Mouse (Mus musculus) forebrain, embryonic 14.5 days (tissue): ENCODE results near the gene Resf1. TPM values are rescaled to one million over a fixed set of nuclear protein-coding genes. Genes with fewer than 3 reads are reported as not detected.
A peak's percentile ranks its signal among the peaks of the same experiment; 100 is the strongest.

Experiments used
- ATAC-seq: fragments of 200-750 bp; cut with Nextera tagmentation; 2 replicates; pipeline ENCODE4 v1.8.0; 2017; ENCODE audit warnings: mild to moderate bottlenecking, moderate library complexity
- DNase-seq: peaks from one replicate; pipeline ENCODE4 v3.0.0-alpha.2; 2015; ENCODE audit warnings: low spot score
- H3K27ac ChIP-seq: fragments of 300-500 bp; sonication (generic); 2 replicates; pipeline ENCODE4 v1.5.1; 2014; ENCODE audit warnings: low read depth, mild to moderate bottlenecking, control low read depth, low read length, moderate library complexity
- H3K27me3 ChIP-seq: fragments of 300-500 bp; sonication (generic); replicated peaks from 2 replicates; pipeline ENCODE4 v1.6.1; 2014; ENCODE audit warnings: low read length, control low read depth, mixed read lengths; ENCODE audit not compliant: control insufficient read depth, insufficient read depth
- H3K36me3 ChIP-seq: fragments of 300-500 bp; sonication (generic); 2 replicates; pipeline ENCODE4 v1.6.1; 2014; ENCODE audit warnings: low read length, control low read depth; ENCODE audit not compliant: control insufficient read depth, insufficient read depth
- H3K4me1 ChIP-seq: fragments of 300-500 bp; sonication (generic); 2 replicates; pipeline ENCODE4 v1.6.1; 2014; ENCODE audit warnings: antibody characterized with exemption, low read length, control low read depth; ENCODE audit not compliant: control insufficient read depth, insufficient read depth
- H3K4me2 ChIP-seq: fragments of 300-500 bp; sonication (generic); 2 replicates; pipeline ENCODE4 v1.6.1; 2014; ENCODE audit warnings: mild to moderate bottlenecking, control low read depth, low read length
- H3K4me3 ChIP-seq: fragments of 300-500 bp; sonication (generic); 2 replicates; pipeline ENCODE4 v1.5.1; 2014; ENCODE audit warnings: low read depth, low read length, control low read depth
- H3K9ac ChIP-seq: fragments of 300-500 bp; sonication (generic); 2 replicates; pipeline ENCODE4 v1.6.1; 2014; ENCODE audit warnings: mild to moderate bottlenecking, low read length, control low read depth, moderate library complexity
- H3K9me3 ChIP-seq: fragments of 300-500 bp; sonication (generic); replicated peaks from 2 replicates; pipeline ENCODE4 v1.6.1; 2016; ENCODE audit warnings: low read length, control low read depth, mixed read lengths; ENCODE audit not compliant: control insufficient read depth
- WGBS: fragments of 180-500 bp; shearing (Covaris S2); extraction: QIAGEN DNeasy Blood & Tissue Kit; methylation state at CpG from one replicate; pipeline ENCODE4 v1.1.7; 2014; 5-methylcytosine and 5-hydroxymethylcytosine counted together
- polyA plus RNA-seq: library from polyadenylated mRNA; unstranded; fragments of >200 nt; fragmentation: Nextera tagmentation; extraction: Ambion mirVana; gene quantifications from 2 replicates; pipeline ENCODE4 v1.2.1, GENCODE M21; 2014

The Resf1 gene
- polyA plus RNA-seq, 1 experiment from 2014 or later: 33.3 TPM

- H3K9ac ChIP-seq: no peak overlapping the region
- no peak for DNase-seq
- H3K36me3 ChIP-seq: peaks cover 7% of the 10 kb centered on the region; the same call in 1 of the 2 replicates
- H3K9me3 ChIP-seq: 0 out of 2 replicates have a peak, but pooled peaks cover 2% of the 10 kb centered on the region
- no peak overlapping the region for H3K4me3 ChIP-seq
- 92% methylated on average over 2 of the region's 2 CpGs for WGBS
- no peak overlapping the region for H3K27ac ChIP-seq
- no peaks in the 10 kb centered on the region for H3K27me3 ChIP-seq
- no peak overlapping the region for H3K4me2 ChIP-seq
- no peak for ATAC-seq
- peaks cover 12% of the 10 kb centered on the region for H3K4me1 ChIP-seq
Observed at GRCm38 (mm10) chr6:149307801-149308200, 1.4 kb upstream of the Resf1 start.

- ATAC-seq: no peak
- Histone ChIP-seq H3K9me3 (0 out of 2 replicates have a peak, but pooled peaks cover 2% of the 10 kb centered on the region), H3K4me1 (peaks cover 12% of the 10 kb centered on the region), H3K27ac (no peak overlapping the region), H3K9ac (peak overlapping the region; percentile 95), H3K36me3 (peaks cover 7% of the 10 kb centered on the region), H3K27me3 (no peaks in the 10 kb centered on the region), H3K4me3 (peak overlapping the region; percentile 73), H3K4me2 (peak overlapping the region; percentile 65)
- DNase-seq: no peak
- WGBS: 52% methylated on average over 2 of the region's 2 CpGs
Observed at GRCm38 (mm10) chr6:149310226-149310625, 1.0 kb downstream of the Resf1 start.

GRCm38 (mm10) chr6:149311044-149311443, 1.8 kb downstream of the Resf1 start:
- H3K4me2 ChIP-seq: peak overlapping the region; percentile 65
- peaks cover 12% of the 10 kb centered on the region for H3K4me1 ChIP-seq
- H3K27me3 ChIP-seq: no peaks in the 10 kb centered on the region
- DNase-seq (no peak), ATAC-seq (no peak)
- peaks cover 13% of the 10 kb centered on the region for H3K36me3 ChIP-seq
- H3K27ac ChIP-seq: no peak overlapping the region
- no peaks in the 10 kb centered on the region for H3K9me3 ChIP-seq
- no peak overlapping the region for H3K9ac ChIP-seq
- H3K4me3 ChIP-seq: no peak overlapping the region
- 89% methylated on average over 2 of the region's 2 CpGs for WGBS

- no peak for DNase-seq
- no peaks in the 10 kb centered on the region for H3K27me3 ChIP-seq
- H3K4me3 ChIP-seq: no peak overlapping the region
- no peak overlapping the region for H3K27ac ChIP-seq
- H3K9ac ChIP-seq: no peak overlapping the region
- peaks cover 13% of the 10 kb centered on the region for H3K36me3 ChIP-seq
- H3K4me2 ChIP-seq: no peak overlapping the region
- WGBS: 93% methylated on average over 1 of the region's 1 CpGs
- peaks cover 12% of the 10 kb centered on the region for H3K4me1 ChIP-seq
- ATAC-seq: no peak
- no peaks in the 10 kb centered on the region for H3K9me3 ChIP-seq
Observed at GRCm38 (mm10) chr6:149311778-149312177, 2.6 kb downstream of the Resf1 start.

- WGBS: 73% methylated on average over 1 of the region's 1 CpGs
- H3K9me3 ChIP-seq: no peaks in the 10 kb centered on the region
Observed at GRCm38 (mm10) chr6:149312221-149312620, 3.0 kb downstream of the Resf1 start.

GRCm38 (mm10) chr6:149314918-149315317, 5.7 kb downstream of the Resf1 start:
- H3K4me1 ChIP-seq: peaks cover 12% of the 10 kb centered on the region
- 44% methylated on average over 2 of the region's 2 CpGs for WGBS
- DNase-seq: no peak
- H3K27me3 ChIP-seq: no peaks in the 10 kb centered on the region
- ATAC-seq: no peak
- no peak overlapping the region for H3K4me3 ChIP-seq
- no peak overlapping the region for H3K9ac ChIP-seq
- peaks cover 29% of the 10 kb centered on the region for H3K36me3 ChIP-seq
- no peak overlapping the region for H3K4me2 ChIP-seq
- H3K27ac ChIP-seq: no peak overlapping the region
- no peaks in the 10 kb centered on the region for H3K9me3 ChIP-seq

More at GRCm38 (mm10) chr6:149312221-149312620, 3.0 kb downstream of the Resf1 start:
- H3K4me2 ChIP-seq: no peak overlapping the region
- ATAC-seq (no peak), DNase-seq (no peak)
- H3K9ac ChIP-seq: no peak overlapping the region
- H3K4me3 ChIP-seq: no peak overlapping the region
- H3K4me1 ChIP-seq: peaks cover 12% of the 10 kb centered on the region
- no peak overlapping the region for H3K27ac ChIP-seq
- no peaks in the 10 kb centered on the region for H3K27me3 ChIP-seq
- H3K36me3 ChIP-seq: peaks cover 13% of the 10 kb centered on the region

- Histone ChIP-seq H3K4me3 (no peak overlapping the region), H3K4me1 (no peaks in the 10 kb centered on the region), H3K27ac (no peak overlapping the region), H3K36me3 (peaks cover 72% of the 10 kb centered on the region), H3K9ac (no peak overlapping the region), H3K4me2 (no peak overlapping the region), H3K9me3 (no peaks in the 10 kb centered on the region), H3K27me3 (no peaks in the 10 kb centered on the region)
- no peak for DNase-seq
- WGBS: 94% methylated on average over 4 of the region's 4 CpGs
- ATAC-seq: no peak
Observed at GRCm38 (mm10) chr6:149323523-149324241, 14.5 kb downstream of the Resf1 start.

- Histone ChIP-seq H3K4me1 (no peaks in the 10 kb centered on the region), H3K36me3 (peaks cover 78% of the 10 kb centered on the region), H3K27me3 (no peaks in the 10 kb centered on the region), H3K27ac (no peak overlapping the region), H3K4me3 (no peak overlapping the region), H3K9ac (no peak overlapping the region), H3K4me2 (no peak overlapping the region), H3K9me3 (no peaks in the 10 kb centered on the region)
- 97% methylated on average over 6 of the region's 6 CpGs for WGBS
- DNase-seq (no peak), ATAC-seq (no peak)
Observed at GRCm38 (mm10) chr6:149324242-149324633, 15.0 kb downstream of the Resf1 start.

- 93% methylated on average over 4 of the region's 4 CpGs for WGBS
- no peak overlapping the region for H3K4me2 ChIP-seq
- DNase-seq: no peak
- H3K4me3 ChIP-seq: no peak overlapping the region
- H3K9me3 ChIP-seq: no peaks in the 10 kb centered on the region
- no peaks in the 10 kb centered on the region for H3K4me1 ChIP-seq
- peaks cover 62% of the 10 kb centered on the region for H3K36me3 ChIP-seq
- H3K27me3 ChIP-seq: no peaks in the 10 kb centered on the region
- ATAC-seq: no peak
- H3K27ac ChIP-seq: no peak overlapping the region
- H3K9ac ChIP-seq: no peak overlapping the region
Observed at GRCm38 (mm10) chr6:149329071-149329470, 19.9 kb downstream of the Resf1 start.
